Mouse (Mus musculus) B cell, adult 2 months (primary cell): ENCODE data around the gene Exoc6b.

Experiments
- DNase-seq, 2 experiments: peaks; one replicate each; pipeline ENCODE4 v3.0.0; 2022

Exoc6b gene

GRCm38 (mm10) chr6:84708631-84709030 lies 360.7 kb downstream of the Exoc6b start:
- DNase-seq, result no peak

DNA sequence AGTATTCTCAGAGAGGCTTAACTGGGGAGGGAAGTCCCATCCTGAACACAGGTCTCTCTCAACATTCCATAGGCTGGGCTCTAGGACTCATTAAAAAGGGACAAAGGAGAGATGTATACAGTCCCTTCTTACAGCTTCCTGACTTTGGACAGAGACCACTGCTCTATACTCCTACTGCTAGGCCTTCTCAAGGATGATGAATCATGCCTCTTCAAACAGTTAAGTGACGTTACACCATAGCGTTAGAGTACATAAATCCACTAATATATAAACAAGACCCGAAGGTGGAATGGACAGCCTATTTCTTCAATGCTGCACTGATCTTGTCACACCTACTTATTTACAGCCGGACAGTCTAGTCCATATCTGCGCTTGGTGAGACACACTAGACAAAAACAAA lies 369.7 kb downstream of the Exoc6b start:
- no peak for DNase-seq

DNA sequence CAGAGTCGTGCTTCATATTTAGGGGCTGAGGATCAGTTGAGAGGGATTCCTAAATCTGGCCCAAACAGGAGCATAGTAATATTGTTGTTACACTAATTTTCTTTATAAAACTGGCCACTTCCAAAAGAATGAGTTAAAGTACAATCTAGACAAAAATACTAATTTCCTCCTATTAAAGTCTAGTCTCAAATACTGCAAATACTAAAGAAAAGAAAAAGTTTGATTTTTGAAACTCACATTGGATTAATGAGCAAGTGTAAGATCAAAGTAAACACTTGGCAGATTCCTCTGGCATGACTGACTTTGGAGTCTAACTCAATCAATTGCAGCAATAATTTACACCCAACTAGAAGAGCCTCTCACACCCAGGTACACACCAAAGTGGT lies 371.0 kb downstream of the Exoc6b start:
- no peak for DNase-seq

DNA sequence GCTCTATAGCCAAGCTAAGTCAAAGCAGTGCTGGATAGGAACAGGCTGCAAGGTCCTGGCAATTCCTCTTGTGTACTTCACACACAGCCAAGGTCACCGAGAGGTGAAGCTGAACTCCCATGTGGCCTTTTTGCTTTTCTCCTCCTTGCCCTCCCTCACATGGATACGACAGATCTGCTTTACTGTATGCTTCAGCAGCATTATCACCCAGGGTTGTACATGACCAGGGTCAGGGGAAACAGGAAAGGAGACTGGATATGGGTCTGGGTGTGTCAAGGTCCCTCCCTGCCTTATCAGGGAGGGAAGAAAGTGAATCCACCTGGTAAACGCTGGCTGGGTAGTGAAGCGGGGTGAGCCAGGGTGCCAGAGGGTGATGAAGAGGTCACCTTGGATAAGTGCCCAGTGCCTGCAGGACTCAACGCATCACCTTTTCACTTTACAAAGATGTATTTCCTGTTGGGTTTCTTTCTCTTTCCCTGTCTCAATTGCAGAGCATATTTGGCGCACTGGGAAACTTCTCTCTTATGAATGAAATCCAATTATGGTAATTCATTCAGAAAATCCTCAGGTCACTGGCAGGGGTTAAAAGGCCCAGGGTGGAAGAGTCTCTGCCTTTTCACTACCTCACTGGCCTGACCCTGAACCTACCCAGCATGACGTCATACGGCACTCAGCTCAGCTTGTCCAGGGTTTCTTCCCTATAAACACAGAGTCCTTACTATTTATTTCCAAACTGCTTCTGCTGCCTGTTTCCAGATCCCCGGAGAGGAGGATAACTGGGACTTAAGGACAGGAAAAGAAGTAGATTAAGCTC lies 371.6 kb downstream of the Exoc6b start:
- no peak for DNase-seq

DNA sequence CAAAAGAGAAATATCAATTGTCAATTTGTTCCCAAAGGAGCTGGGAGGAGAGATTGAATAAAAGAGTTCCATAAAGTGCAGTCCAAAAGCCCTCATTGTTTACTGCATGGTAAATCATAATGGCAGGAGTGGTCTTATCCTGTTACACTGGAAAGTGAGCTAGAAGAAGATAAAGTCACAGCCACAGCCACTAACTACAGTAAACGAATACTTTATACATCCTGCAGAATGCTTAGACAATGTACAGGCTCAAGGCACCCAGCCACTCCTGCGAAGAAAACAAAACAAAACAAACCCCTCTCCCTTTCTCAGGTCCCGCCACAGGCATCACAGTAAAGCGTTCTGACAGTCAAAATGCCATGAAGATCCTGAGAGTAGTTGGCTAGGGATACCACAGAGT lies 375.5 kb downstream of the Exoc6b start:
- DNase-seq, result no peak

- no peak for DNase-seq
Observed at GRCm38 (mm10) chr6:84693204-84693603, 376.1 kb downstream of the Exoc6b start.

DNA sequence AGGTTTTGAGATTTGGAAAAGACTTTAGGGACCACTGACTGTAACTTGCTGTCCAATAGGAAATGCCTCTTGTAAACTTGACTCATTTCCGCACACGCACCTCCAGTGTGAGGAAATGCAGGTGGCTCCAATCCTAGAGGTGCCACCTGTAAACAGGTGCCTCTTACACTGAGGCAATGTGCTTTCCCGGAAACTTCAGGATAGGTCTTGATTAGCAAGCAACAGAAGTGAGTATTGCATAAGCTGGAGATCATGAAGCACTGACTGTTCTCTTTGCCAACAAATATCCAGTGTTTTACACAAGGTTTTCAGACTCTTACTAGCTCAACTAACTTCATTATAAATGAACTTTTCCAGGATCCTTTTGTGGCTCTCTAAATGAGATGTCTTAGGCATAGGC lies 377.4 kb downstream of the Exoc6b start:
- no peak for DNase-seq

GRCm38 (mm10) chr6:84677770-84678169 lies 391.5 kb downstream of the Exoc6b start:
- DNase-seq, result no peak

- no peak for DNase-seq
Observed at GRCm38 (mm10) chr6:84674936-84675335, 394.4 kb downstream of the Exoc6b start.

DNA sequence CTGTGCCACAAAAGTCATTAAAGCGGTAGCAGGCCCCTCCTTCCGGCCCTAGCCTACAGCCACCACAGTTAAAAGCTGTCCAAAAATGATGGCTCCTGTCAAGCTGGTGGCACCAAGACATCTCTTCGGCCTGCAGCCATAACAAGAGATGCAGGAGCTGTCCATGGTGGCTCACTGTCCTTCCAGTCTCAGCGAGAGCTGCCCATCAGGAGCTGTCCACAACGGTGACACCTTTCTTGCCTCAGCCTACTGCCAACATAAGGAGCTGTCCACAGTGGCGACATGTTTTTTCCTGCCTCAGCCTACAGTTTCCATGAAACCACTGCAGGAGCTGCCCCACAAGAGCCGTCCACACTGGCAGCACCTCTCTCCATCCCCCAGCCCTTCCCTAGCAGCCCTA lies 395.2 kb downstream of the Exoc6b start:
- no peak for DNase-seq

- DNase-seq, result no peak
Observed at GRCm38 (mm10) chr6:84661451-84662112, 407.7 kb downstream of the Exoc6b start.

DNA sequence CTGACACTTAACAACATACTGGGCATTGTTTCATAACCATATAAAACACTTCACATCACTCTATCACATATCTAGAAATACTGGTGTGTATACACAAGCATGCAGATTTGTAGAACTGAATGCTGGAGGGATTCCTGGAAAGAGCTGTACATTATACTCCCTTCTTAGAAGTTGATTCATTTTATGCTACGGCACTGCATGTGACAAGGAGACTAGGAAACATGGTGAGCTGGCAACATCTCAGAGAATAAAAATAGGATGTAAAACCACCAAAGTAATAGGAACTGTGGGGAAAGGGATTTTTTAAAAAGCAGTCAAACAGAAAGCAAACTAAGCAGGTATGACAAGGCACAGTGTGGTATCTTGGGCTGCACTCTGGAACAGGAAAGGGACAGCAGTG lies 408.3 kb downstream of the Exoc6b start:
- DNase-seq, result no peak

- no peak for DNase-seq
Observed at GRCm38 (mm10) chr6:84657091-84657490, 412.2 kb downstream of the Exoc6b start.

- DNase-seq, result no peak
Observed at GRCm38 (mm10) chr6:84656680-84657079, 412.6 kb downstream of the Exoc6b start.

DNA sequence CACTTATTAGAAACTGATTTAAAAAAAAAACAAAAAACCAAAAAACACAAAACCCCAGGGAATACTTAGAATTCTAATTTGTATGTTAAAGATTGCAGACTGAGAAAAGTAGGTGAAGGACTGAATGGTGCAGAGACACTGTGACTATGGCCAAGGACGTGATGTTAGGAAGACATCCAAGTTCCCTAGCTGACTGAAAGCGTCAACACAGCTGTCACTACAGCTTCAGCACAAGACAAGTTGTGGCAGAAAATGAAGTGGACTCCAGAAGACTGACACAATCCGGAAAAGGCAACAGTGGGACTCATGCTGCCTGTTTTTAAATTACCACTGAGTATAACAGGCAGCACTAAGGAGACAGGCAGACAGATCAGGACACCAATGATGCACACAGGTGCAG lies 417.4 kb downstream of the Exoc6b start:
- DNase-seq, result no peak

DNA sequence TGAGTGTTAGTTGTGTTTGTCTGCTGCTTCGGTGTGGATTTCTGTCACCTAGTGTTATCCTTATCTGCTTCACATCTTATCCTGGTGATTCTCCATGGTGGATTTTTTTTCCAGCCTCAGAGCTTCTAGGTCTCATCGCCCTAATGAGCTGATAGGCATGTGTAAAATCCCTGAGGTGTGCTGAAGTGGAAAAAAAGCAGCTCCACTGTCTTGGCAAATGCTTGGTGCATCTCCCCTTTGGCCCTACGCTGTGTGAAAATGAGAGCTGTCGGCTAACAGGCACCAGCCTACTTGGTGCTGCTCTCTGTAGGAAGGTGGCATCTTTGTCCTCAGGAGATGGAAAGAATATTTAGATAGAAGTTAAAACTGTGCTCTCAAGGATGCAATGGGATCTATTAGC lies 422.1 kb downstream of the Exoc6b start:
- no peak for DNase-seq

- no peak for DNase-seq
Observed at GRCm38 (mm10) chr6:84646696-84647095, 422.6 kb downstream of the Exoc6b start.

DNA sequence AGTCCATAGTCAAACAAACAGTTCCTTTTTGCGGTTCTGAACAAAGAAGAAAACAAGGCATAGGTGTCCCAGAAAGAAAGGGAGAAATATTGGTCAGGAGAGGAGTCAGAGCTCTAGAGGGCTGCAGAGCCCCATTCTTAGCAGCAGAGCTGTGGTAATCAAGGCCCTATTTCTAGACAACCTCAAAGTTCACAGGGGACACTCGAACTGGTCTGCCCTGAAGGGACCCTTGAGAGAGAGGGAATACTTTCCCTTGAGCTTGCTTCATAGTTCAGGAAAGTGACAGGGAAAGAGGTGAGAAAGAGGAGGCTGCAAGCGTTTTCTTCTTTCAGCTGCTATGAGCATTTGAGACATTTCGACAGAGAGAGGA lies 428.3 kb downstream of the Exoc6b start:
- no peak for DNase-seq

DNA sequence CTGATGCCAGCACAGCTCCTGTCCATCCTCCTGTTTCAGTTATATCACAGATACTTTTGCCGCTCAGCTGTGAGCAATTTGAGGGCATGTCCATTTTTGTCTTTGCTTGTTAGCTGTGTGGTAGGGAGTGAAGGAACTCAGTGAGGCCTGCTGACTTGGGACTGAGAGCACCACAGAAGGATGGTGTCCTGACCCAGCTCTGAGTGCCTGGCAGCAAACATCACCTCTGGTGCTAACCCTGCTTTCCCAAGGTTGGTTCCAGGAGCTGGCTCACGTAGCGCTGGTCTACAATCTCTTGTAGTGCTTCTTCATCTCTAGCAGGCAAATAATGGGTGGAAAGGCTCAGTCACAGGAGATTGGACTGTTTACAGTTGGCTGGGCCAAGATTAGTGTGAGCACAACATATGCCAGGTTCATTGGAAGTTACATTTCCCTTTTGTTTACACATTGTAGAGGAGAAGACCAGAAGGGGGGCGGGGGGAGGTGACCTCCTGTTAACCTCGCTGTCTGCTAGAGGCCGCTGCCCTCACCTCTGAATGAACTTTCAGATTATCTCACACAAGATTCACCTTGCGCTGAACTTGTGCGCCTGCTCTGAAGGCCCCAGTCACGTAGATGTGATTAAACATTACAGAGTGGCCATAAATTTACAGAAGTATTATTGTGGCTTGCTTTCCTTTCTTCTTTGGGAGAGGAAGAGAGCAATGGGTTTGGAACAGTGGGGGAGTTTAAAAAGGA lies 428.8 kb downstream of the Exoc6b start:
- no peak for DNase-seq

DNA sequence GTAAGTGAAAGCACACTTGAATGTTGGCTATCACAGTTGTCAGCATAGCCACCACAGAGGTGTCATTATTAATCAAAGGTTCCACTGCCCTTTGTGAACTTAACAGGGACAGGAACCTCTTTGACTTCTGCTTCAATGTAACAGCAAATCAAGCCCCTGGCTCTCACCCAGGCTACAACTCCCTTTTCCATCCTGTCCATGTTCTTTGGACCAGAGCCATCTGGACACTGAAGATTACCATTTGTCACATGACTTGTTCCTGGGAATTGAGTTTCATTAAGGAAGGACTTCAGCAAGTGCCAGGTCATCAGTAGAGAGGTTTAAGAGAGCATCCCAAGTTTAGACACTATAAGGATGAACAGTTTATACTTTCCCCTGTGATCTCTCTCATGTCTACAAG lies 431.1 kb downstream of the Exoc6b start:
- DNase-seq, result no peak

DNA sequence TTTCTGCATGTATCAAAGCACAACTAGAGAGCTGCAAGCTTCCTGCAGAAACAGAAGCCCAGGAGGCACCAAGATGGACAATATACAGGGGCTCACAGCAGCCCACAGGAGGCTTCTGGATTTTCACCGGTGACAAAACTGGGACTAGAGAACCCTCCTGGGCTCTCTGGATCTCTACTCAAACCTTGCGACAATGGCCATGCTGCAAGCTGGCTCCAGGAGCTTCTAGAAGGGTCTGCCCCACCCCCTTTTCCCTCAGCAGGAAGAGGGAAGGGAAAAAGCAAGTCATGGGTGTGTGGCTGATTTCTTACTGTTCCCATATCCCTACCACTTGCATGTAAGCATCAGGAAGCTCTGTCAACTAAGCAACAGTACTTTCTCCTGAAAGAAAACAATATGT lies 437.7 kb downstream of the Exoc6b start:
- no peak for DNase-seq

GRCm38 (mm10) chr6:84630276-84630675 lies 439.0 kb downstream of the Exoc6b start:
- no peak for DNase-seq

- no peak for DNase-seq
Observed at GRCm38 (mm10) chr6:84628831-84629230, 440.5 kb downstream of the Exoc6b start.

DNA sequence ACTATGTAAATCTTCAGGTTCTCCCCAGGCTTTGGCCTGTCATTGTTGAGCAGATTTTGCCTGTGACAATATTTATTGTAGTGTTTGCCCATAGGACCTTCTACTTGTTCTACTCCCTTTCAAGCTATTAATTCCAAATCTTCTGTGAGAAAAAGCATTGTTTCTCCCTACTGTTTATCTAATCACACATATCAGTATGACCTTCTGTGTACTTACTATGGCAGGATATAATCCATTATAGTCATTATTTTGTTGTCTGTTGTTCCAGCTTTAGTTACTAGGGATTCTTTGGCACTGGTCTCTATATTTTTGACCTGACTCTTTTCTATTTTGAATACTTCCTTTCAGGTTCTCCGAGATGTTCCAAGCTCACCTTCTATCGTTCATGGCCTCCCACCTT lies 442.9 kb downstream of the Exoc6b start:
- no peak for DNase-seq
